Mouse (Mus musculus) leukemia stem cell, adult 10-12 weeks (primary cell): ENCODE results near the gene Olfr764-ps1. TPM values are rescaled to one million over a fixed set of nuclear protein-coding genes. Genes with fewer than 3 reads are reported as not detected.

Experiments
- polyA plus RNA-seq: library from polyadenylated mRNA; stranded (reverse); fragments of >175 nt; gene quantifications from 2 replicates; pipeline ENCODE4 v1.2.3, GENCODE M21; 2012; ENCODE audit warnings: low replicate concordance

Olfr764-ps1 gene
- not detected in 2 replicates for polyA plus RNA-seq

GRCm38 (mm10) chr10:129039796-129040195 is at the start of gene Olfr764-ps1:
Gene Olfr764-ps1 (minus strand): TSS chr10:129039896.

GRCm38 (mm10) chr10:129082810-129083209 is 43.1 kb upstream of the Olfr764-ps1 start, which contains the start of gene Olfr767:
Gene Olfr767 (minus strand): TSS chr10:129082910.

GRCm38 (mm10) chr10:129068877-129069276 is 29.2 kb upstream of the Olfr764-ps1 start, which contains the start of gene Olfr766-ps1:
Gene Olfr766-ps1 (minus strand): TSS chr10:129068977.

GRCm38 (mm10) chr10:129049898-129050297 is 10.2 kb upstream of the Olfr764-ps1 start, which contains the start of gene Olfr765:
Gene Olfr765 (minus strand): TSS chr10:129049998.

GRCm38 (mm10) chr10:129010288-129010841 is 29.3 kb downstream of the Olfr764-ps1 start, which contains the start of gene Olfr763:
Gene Olfr763 (plus strand): TSS chr10:129010791.

GRCm38 (mm10) chr10:128989131-128989530 is 50.6 kb downstream of the Olfr764-ps1 start, which contains the start of gene Olfr9:
Gene Olfr9 (plus strand): TSS chr10:128989431.

Other genes with a start within 250 kb of the Olfr764-ps1 start
- 0.26 and 0.43 TPM in 2 replicates for gene Mmp19, start 249.0 kb downstream of the Olfr764-ps1 start, polyA plus RNA-seq
- 6.1 and 25.6 TPM in 2 replicates for gene Dnajc14, start 235.8 kb downstream of the Olfr764-ps1 start, polyA plus RNA-seq
- gene Tmem198b, start 235.5 kb downstream of the Olfr764-ps1 start, polyA plus RNA-seq = 0.89 and 1.4 TPM in 2 replicates
- 0.41 and 5.4 TPM in 2 replicates for gene Sarnp, start 222.6 kb downstream of the Olfr764-ps1 start, polyA plus RNA-seq
- gene Ormdl2, start 218.3 kb downstream of the Olfr764-ps1 start, polyA plus RNA-seq = 2.6 and 17.0 TPM in 2 replicates
- 1.5 and 1.6 TPM in 2 replicates for gene Gdf11, start 148.2 kb downstream of the Olfr764-ps1 start, polyA plus RNA-seq
- gene Cd63, start 138.9 kb downstream of the Olfr764-ps1 start, polyA plus RNA-seq = 0.96 and 1.1 TPM in 2 replicates
- 2.4 and 4.2 TPM in 2 replicates for gene Rdh5, start 117.0 kb downstream of the Olfr764-ps1 start, polyA plus RNA-seq
- gene Bloc1s1, start 115.9 kb downstream of the Olfr764-ps1 start, polyA plus RNA-seq = 24.2 and 33.3 TPM in 2 replicates
- 1.6 and 2.3 TPM in 2 replicates for gene Itga7, start 106.1 kb downstream of the Olfr764-ps1 start, polyA plus RNA-seq
- gene Mettl7b, start 78.9 kb downstream of the Olfr764-ps1 start, polyA plus RNA-seq = not detected in 2 replicates
- gene Olfr9, start 50.5 kb downstream of the Olfr764-ps1 start, polyA plus RNA-seq = not detected in 2 replicates
- not detected in 2 replicates for gene Olfr763, start 29.1 kb downstream of the Olfr764-ps1 start, polyA plus RNA-seq
- gene Olfr765, start 10.1 kb upstream of the Olfr764-ps1 start, polyA plus RNA-seq = not detected in 2 replicates
- gene Olfr766-ps1, start 29.1 kb upstream of the Olfr764-ps1 start, polyA plus RNA-seq = not detected in 2 replicates
- not detected in 2 replicates for gene Olfr767, start 43.0 kb upstream of the Olfr764-ps1 start, polyA plus RNA-seq
- not detected in 2 replicates for gene Olfr768, start 59.5 kb upstream of the Olfr764-ps1 start, polyA plus RNA-seq
- not detected in 2 replicates for gene Olfr769, start 78.0 kb upstream of the Olfr764-ps1 start, polyA plus RNA-seq
- not detected in 2 replicates for gene Olfr770, start 99.1 kb upstream of the Olfr764-ps1 start, polyA plus RNA-seq
- not detected in 2 replicates for gene Olfr771, start 124.9 kb upstream of the Olfr764-ps1 start, polyA plus RNA-seq
- not detected in 2 replicates for gene Olfr772, start 138.0 kb upstream of the Olfr764-ps1 start, polyA plus RNA-seq
- gene Olfr773, start 147.5 kb upstream of the Olfr764-ps1 start, polyA plus RNA-seq = not detected in 2 replicates
- gene Olfr774, start 196.3 kb upstream of the Olfr764-ps1 start, polyA plus RNA-seq = not detected in 2 replicates
- not detected in 2 replicates for gene Olfr775, start 208.5 kb upstream of the Olfr764-ps1 start, polyA plus RNA-seq
- gene Olfr776, start 219.2 kb upstream of the Olfr764-ps1 start, polyA plus RNA-seq = not detected in 2 replicates
- gene Olfr777, start 231.6 kb upstream of the Olfr764-ps1 start, polyA plus RNA-seq = not detected in 2 replicates